Mouse (Mus musculus) E14TG2a.4 (cell line): ENCODE measurements around the gene Ptpn18.

Experiments used
- H3K27me3 ChIP-seq: 2 replicates; pipeline ENCODE4 v1.6.1; 2014; ENCODE audit warnings: low read length, control low read depth; ENCODE audit not compliant: insufficient read depth
- H3K36me3 ChIP-seq: 2 replicates; pipeline ENCODE4 v1.6.1; 2014; ENCODE audit warnings: low read length, control low read depth; ENCODE audit not compliant: insufficient read depth
- H3K4me1 ChIP-seq: replicated peaks from 2 replicates; pipeline ENCODE4 v1.6.1; 2014; ENCODE audit warnings: low read depth, low read length, control low read depth
- H3K4me3 ChIP-seq: replicated peaks from 2 replicates; pipeline ENCODE4 v1.5.1; 2014; ENCODE audit warnings: mild to moderate bottlenecking, low read length
- H3K9me3 ChIP-seq: 2 replicates; pipeline ENCODE4 v1.6.1; 2014; ENCODE audit warnings: low read length, control low read depth
- CTCF ChIP-seq: conservative IDR thresholded peaks from 2 replicates; pipeline ENCODE4 v1.5.1; 2014; ENCODE audit warnings: low read length
- NANOG ChIP-seq: IDR thresholded peaks from 2 replicates; pipeline ENCODE4 v1.6.1; 2014; ENCODE audit warnings: borderline replicate concordance, low read length, mixed read lengths
- POU5F1 ChIP-seq: IDR thresholded peaks from 2 replicates; pipeline ENCODE4 v1.6.1; 2014; ENCODE audit warnings: low read length, borderline replicate concordance

Gene Ptpn18

GRCm38 (mm10) chr1:34458431-34458830 lies 1.1 kb upstream of the Ptpn18 start:
- H3K9me3 ChIP-seq: no peaks in the 10 kb centered on the region
- peaks cover 55% of the 10 kb centered on the region for H3K27me3 ChIP-seq
- H3K36me3 ChIP-seq: no peaks in the 10 kb centered on the region
- H3K4me3 ChIP-seq: no peak overlapping the region
- TF ChIP-seq NANOG: no peak
- no peak for TF ChIP-seq POU5F1
- TF ChIP-seq CTCF: no peak
- H3K4me1 ChIP-seq: peaks cover 23% of the 10 kb centered on the region

DNA sequence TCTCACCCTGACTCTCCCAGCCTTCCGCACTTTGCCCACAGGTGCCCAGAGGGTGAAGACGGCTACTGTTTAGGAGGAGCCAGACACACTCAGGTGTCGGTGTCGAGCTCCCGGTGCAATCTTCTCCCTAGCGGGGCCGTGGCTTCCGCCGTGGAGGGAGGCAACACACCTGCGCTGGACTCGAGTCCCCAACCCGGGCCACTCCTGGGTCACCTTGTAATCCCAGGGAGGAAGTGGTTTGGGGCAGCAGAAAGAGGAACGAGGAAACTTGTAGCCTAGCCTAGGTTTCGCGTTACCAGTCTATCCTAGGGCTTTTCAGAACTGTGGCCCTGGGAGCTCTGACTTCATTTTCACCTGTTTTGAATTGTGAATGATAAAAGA lies 489 bp downstream of the Ptpn18 start:
- H3K4me3 ChIP-seq: peak overlapping the region; percentile 83
- peaks cover 23% of the 10 kb centered on the region for H3K4me1 ChIP-seq
- no peak for TF ChIP-seq NANOG
- TF ChIP-seq POU5F1: no peak
- no peak for TF ChIP-seq CTCF
- H3K27me3 ChIP-seq: peaks cover 65% of the 10 kb centered on the region
- H3K9me3 ChIP-seq: no peaks in the 10 kb centered on the region
- no peaks in the 10 kb centered on the region for H3K36me3 ChIP-seq

- Histone ChIP-seq H3K4me1 (peaks cover 25% of the 10 kb centered on the region), H3K36me3 (no peaks in the 10 kb centered on the region), H3K9me3 (no peaks in the 10 kb centered on the region), H3K4me3 (no peak overlapping the region), H3K27me3 (peaks cover 44% of the 10 kb centered on the region)
- TF ChIP-seq CTCF: peak; percentile 52
- TF ChIP-seq NANOG: no peak
- TF ChIP-seq POU5F1: no peak
Observed at GRCm38 (mm10) chr1:34462766-34463165, 3.2 kb downstream of the Ptpn18 start.

DNA sequence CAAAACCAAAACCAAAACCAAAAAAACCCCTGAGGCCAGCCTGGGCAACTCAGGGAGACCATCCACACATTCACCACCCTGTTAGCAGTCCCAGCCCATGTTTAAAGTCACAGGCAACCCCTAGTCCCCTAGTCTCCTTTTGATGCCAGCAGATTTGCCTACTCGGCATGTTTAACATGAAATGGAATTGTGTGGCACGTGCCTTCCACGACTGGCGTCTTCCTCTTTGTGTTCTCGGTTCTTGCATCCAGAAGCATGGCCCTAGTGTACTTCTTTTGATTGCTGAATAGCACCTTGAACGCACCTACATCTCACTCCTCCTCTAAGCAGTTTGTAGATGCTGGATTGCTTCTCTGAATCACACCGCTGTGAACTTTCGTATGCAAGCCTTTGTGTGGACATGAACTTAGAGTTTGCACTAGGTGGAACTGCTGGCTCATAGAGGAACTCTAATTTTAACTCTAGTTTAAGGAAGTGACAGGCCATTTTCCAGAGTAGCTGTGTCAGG lies 4.8 kb downstream of the Ptpn18 start:
- Histone ChIP-seq H3K27me3 (peaks cover 28% of the 10 kb centered on the region), H3K9me3 (no peaks in the 10 kb centered on the region), H3K36me3 (no peaks in the 10 kb centered on the region), H3K4me1 (peaks cover 24% of the 10 kb centered on the region), H3K4me3 (no peak overlapping the region)
- TF ChIP-seq POU5F1 (no peak), CTCF (no peak), NANOG (no peak)

DNA sequence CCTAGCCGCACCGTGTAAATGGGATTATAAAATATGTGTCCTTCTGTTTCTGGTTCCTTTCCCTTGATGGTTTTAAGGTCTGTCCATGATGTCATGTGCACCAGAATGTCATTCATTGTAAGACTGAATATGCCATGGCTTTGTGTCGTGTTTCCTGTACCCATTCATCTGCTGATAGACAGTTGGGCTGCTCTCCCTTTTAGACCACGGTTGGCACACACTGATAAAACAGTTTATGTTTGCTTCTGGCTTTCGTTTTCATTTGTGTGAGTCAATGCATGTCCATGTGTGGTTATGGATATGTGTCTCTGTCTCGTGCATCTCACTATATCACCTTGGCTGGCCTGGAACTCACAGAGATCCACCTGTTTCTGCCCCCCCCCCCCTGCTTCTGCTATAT lies 5.9 kb downstream of the Ptpn18 start:
- no peak for TF ChIP-seq NANOG
- TF ChIP-seq POU5F1: no peak
- TF ChIP-seq CTCF: no peak
- Histone ChIP-seq H3K9me3 (no peaks in the 10 kb centered on the region), H3K27me3 (peaks cover 17% of the 10 kb centered on the region), H3K4me1 (peaks cover 24% of the 10 kb centered on the region), H3K36me3 (no peaks in the 10 kb centered on the region), H3K4me3 (no peak overlapping the region)

- Histone ChIP-seq H3K27me3 (peaks cover 36% of the 10 kb centered on the region), H3K4me1 (peaks cover 38% of the 10 kb centered on the region), H3K4me3 (no peak overlapping the region; the same call in 1 of the 2 replicates), H3K36me3 (no peaks in the 10 kb centered on the region), H3K9me3 (no peaks in the 10 kb centered on the region)
- TF ChIP-seq POU5F1 (no peak), NANOG (no peak), CTCF (no peak)
Observed at GRCm38 (mm10) chr1:34468051-34468450, 8.5 kb downstream of the Ptpn18 start.

- Histone ChIP-seq H3K4me3 (no peak overlapping the region), H3K36me3 (no peaks in the 10 kb centered on the region), H3K27me3 (peaks cover 40% of the 10 kb centered on the region), H3K4me1 (peaks cover 42% of the 10 kb centered on the region), H3K9me3 (no peaks in the 10 kb centered on the region)
- TF ChIP-seq NANOG (peak; percentile 80; the same call in 1 of the 2 replicates), POU5F1 (no peak)
Observed at GRCm38 (mm10) chr1:34468500-34468899, 8.9 kb downstream of the Ptpn18 start.

DNA sequence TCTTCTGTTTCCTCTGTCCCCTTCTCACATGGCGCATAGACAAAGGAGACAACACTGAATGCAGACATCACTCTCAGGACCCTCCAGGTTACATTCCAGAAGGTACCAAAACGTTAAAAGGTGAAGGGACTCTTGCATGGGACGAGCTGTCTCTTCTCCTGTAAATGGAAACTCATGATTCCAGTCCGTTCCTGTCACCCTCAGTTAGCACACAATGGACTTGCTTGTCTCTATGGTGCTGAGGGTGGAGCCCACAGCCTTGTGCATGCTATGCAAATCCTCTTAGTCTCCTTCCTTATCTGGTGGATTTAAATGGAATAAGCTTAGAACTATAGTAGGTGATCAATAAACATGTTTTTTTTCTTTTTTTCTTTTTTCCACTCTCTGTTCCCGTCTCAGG lies 10.2 kb downstream of the Ptpn18 start:
- Histone ChIP-seq H3K36me3 (no peaks in the 10 kb centered on the region), H3K27me3 (peaks cover 42% of the 10 kb centered on the region), H3K4me1 (peaks cover 44% of the 10 kb centered on the region), H3K9me3 (no peaks in the 10 kb centered on the region), H3K4me3 (no peak overlapping the region)
- no peak for TF ChIP-seq CTCF
- no peak for TF ChIP-seq NANOG
- no peak for TF ChIP-seq POU5F1
